Mouse (Mus musculus) lung, postnatal 14 days (tissue): ENCODE data around the gene Slc39a10.

Source experiments
- DNase-seq: peaks from one replicate; pipeline ENCODE4 v3.0.0; 2021

Gene Slc39a10

GRCm38 (mm10) chr1:46892752-46893151 lies at the start of gene Slc39a10:
Gene Slc39a10, minus strand, starts transcription at chr1:46892852.
- no peak for DNase-seq

GRCm38 (mm10) chr1:46939295-46939694 lies 46.6 kb upstream of the Slc39a10 start:
- no peak for DNase-seq

DNA sequence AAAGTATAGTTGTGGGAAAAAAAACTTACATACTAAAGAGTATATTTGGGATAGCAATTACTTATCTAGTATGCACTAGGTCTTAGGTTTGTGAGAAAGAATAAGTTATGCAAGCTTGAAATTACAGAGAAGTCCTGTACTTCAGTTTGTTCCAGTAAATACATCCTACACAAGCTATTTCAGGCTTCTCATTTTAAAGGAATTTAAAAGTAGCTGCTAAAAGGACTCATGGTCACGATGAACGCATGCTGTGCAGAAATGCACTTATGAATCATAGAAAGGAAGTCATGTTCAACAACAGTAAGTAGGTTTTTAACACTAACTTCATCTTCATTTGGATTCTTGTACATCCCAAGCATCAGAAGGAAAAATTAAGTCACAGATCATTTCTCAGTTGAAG lies 45.0 kb upstream of the Slc39a10 start:
- no peak for DNase-seq

DNA sequence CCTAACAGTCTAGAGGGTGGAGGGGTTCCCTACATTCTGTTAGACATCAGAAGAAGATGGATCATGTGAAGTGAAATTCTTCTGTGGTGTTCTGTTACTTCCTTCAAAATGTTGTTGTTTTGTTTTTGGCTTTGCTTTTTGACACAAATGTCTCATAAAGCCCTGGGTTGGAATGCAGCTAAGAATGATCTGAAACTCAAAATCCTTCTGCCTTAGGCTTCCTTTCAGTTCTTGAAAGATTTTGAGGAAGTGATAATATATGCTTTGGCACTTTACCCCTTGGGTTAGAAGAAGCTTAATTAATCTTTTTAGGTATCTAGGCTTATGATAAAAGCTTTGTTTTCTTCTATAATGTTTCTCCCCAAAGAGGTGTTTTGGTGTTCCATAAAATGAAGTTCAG lies 34.5 kb upstream of the Slc39a10 start:
- no peak for DNase-seq

GRCm38 (mm10) chr1:46926239-46926638 lies 33.6 kb upstream of the Slc39a10 start:
- no peak for DNase-seq

DNA sequence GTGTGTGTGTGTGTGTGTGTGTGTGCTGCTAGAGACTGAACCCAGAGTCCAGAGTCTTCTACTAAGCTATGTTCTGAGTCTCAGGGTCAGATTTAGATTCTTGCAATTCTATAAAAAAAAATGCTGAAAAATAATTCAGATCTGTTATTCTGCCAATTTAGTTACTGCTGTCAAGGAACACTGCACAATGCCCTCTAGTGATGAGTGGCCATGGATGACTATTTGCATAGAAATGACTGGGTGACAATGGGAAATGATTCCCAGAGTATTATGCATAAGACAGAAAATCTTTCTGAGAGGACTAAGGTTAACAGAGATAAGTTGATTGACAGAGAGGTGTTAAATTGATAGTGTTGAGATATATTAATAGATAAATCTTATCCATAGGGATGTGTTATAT lies 32.3 kb upstream of the Slc39a10 start:
- DNase-seq: no peak

- no peak for DNase-seq
Observed at GRCm38 (mm10) chr1:46922904-46923303, 30.3 kb upstream of the Slc39a10 start.

- DNase-seq: no peak
Observed at GRCm38 (mm10) chr1:46921630-46922029, 29.0 kb upstream of the Slc39a10 start.

DNA sequence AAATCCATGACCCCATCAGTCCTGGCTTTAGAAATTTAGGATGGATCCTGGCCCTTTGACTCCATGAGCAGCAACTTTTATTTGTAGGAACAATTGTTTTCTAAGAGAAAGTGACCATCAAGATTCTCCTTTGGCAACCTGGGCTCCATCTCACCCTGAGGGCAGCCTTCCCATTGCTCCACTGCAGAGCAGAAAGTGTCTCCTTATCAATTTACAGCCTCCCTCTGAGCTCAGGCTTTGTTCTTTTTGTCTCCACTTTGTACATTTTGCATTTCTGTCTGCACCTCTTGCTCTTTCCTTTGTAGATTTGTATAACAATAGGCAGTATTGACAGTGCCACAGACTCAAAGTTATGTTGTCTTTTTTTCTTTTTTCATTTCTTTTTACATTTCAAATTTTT lies 23.6 kb upstream of the Slc39a10 start:
- no peak for DNase-seq

DNA sequence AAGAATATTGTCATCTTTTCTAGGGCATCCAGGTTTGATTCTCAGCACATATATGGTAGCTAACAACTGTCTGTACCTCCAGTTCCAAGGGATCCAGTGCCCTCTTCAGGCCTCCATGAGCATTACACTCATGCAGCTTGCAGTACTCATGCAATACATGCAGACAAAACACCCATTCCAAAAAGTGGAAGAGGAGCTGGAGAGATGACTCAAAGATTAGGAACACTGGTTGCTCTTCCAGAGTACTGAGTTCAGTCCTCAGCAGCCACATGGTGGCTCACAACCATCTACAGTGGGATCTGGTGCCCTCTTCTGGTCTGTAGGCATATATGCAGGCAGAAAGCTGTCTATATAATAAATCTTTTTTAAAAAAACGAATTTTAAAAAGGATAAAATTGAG lies 21.7 kb upstream of the Slc39a10 start:
- DNase-seq: no peak

- no peak for DNase-seq
Observed at GRCm38 (mm10) chr1:46912506-46913156, 20.0 kb upstream of the Slc39a10 start.

DNA sequence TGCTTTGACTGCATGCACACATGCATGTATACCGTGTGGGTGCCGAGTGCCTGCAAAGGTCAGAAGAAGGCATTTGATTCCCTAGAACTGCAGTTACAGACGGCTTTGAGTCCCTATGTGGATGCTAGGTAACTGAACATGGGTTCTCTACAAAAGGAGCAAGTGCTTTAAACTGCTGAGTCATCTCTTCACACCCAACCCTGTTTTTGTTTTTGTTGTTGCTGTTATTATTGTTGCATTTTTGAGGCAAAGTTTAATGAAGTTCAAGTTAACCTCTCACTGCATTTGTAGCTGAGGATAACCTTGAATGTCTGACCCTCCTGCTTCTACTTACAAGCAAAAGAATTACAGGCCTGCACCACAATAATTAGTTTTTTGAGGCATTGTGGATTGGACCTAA lies 17.5 kb upstream of the Slc39a10 start:
- no peak for DNase-seq

GRCm38 (mm10) chr1:46905706-46906105 lies 13.1 kb upstream of the Slc39a10 start:
- DNase-seq: no peak

- DNase-seq: no peak
Observed at GRCm38 (mm10) chr1:46902102-46902683, 9.5 kb upstream of the Slc39a10 start.

GRCm38 (mm10) chr1:46894281-46894842 lies 1.7 kb upstream of the Slc39a10 start:
- DNase-seq: no peak

GRCm38 (mm10) chr1:46888726-46889125 lies 3.9 kb downstream of the Slc39a10 start:
- DNase-seq: no peak

GRCm38 (mm10) chr1:46888324-46888723 lies 4.3 kb downstream of the Slc39a10 start:
- no peak for DNase-seq

DNA sequence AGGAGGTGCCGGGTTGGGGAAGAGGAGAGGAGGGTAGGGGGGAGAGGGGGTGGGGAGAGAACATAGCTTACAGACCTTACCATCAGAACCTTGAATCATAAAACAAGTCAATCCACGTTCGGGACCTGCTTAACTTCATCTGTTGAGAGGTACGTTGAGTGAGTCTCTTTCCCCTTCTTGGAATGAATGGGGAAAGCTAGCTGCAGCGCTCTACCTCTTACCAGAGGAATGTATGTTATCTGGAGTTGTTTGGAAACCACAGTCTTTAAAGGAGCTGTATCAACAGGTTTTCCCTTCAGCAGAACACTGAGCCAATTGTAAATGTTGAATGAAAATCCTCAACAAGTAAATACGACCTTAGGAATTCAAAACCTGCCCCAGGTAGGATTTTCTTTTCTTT lies 4.7 kb downstream of the Slc39a10 start:
- DNase-seq: no peak

GRCm38 (mm10) chr1:46886091-46886490 lies 6.6 kb downstream of the Slc39a10 start:
- no peak for DNase-seq

DNA sequence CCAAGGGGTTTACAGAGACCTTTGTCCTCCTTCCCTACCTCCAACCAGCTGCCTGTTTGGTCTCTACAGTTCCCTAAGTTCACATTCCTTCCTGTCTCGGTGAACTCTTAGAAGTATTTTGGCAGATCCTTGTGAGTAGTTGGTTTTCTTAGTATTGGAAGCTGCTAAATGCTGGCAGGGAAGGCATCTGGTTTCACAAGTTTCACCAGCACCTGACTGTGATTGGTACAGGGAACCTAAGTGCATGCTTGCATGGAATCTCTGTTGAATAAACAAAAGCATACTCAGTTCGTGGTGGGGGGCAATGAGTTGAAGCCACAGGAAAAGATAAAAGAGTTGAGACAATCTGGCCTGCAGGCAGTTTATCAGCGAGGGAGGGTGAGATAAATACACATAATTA lies 7.4 kb downstream of the Slc39a10 start:
- DNase-seq: no peak

- no peak for DNase-seq
Observed at GRCm38 (mm10) chr1:46879951-46880350, 12.7 kb downstream of the Slc39a10 start.

DNA sequence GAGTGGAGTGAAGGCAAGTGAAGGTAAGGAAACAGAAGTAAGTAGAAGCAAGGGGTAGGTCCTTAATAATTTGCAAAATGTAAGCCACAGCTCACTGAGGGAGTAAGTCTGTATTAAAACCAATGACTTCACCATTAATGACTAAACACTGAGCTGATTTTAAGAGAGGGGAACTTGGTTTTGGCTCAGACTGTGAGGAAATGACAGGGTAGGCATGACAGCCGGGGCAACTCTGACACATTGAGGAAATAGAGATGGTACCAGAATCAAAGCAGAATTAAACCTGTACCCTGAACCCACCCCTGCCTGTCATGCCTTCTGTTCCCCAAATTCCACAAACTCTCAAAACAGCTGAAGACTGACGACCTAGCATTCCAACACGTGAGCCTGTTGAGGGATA lies 18.9 kb downstream of the Slc39a10 start:
- DNase-seq: no peak

DNA sequence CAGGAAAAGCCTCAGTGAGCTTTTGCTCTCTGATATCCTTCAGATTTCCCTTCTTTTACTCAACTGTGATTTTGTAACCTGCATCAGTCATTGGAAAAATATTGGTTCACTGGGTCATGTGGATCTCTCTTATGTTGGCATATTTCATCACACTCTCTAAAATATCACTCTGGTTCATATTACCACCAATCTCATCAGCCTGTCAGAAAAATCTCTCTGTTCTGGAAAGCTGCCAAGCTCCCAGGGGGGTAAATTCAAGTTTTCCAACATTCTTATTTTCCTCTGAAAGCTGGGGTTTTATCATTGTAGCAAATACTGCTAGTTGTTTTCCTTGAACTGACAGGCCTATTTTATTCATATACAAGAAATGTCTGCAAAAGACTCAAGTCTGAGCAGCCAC lies 22.9 kb downstream of the Slc39a10 start:
- no peak for DNase-seq

DNA sequence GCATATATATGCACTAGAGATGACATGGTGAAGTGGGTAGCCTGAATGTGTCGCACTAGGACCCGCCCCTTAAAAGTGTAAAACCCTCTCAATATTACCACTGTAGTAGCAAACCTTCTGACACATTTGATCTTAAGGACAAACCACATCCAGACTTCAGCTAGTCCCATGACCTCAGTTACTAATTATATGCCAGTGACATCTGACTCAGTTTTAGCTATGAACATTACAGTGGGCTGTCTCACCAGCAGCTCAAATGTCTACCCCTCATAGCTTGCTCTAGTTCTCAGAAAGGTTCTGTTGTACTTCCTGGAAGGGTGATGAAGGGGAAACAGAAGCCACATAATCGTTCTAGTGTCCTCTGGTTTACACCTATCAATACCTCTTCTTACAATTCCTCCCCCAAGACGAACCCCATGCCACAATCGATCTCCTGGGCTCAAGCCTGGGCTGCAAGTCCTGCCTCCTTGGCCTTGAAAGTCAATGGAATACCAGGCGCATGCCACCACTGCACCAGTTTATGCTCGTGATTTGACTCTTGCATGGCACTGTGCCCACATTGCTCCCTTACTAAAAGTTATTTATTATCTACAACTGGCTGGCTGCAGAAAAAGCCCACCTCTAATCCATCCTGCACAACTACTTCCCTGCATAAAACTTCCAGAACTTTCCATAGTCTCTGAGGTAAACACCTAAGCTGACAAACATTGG lies 28.3 kb downstream of the Slc39a10 start:
- no peak for DNase-seq
